In genomic region chr8:123894502-123895097, GRCm38 (mm10) we compare ENCODE assay signal across 9 mouse cellular contexts. TPM values are rescaled to one million over a fixed set of nuclear protein-coding genes. Genes with fewer than 3 reads are reported as not detected.
DNase-seq lines count a peak whose midpoint lies in the region; ATAC-seq lines count a peak whose summit lies in the region.
"Had no signal": no experiment of that assay in that cellular context is flagged by ENCODE, and none has a peak within 500 bp of the region (broad histone marks: within the 10 kb centered on the region; RNA-seq: fewer than 3 reads in every experiment).

Gene Acta1 (minus strand): TSS chr8:123894751.

- no peak for DNase-seq in adrenal gland, postnatal 10 days
- DNase-seq in adrenal gland, postnatal 36 days: no peak
- no peak for DNase-seq in lung, postnatal 25 days (ENCODE audit: low spot score)
- no peak for DNase-seq in thymus, postnatal 14 days
- DNase-seq in cerebellum, postnatal 10 days: no peak
- DNase-seq: right cerebral cortex, adult 18-20 months had no signal

- H3K9me3 ChIP-seq in lung, embryonic 16.5 days (ENCODE audit: control insufficient read depth, low read length): no peaks in the 10 kb centered on the region
- no peaks in the 10 kb centered on the region for H3K9me3 ChIP-seq in heart, embryonic 12.5 days (replicated peaks)
- no peaks in the 10 kb centered on the region for H3K9me3 ChIP-seq in neural tube, embryonic 14.5 days (ENCODE audit: control insufficient read depth, low read length)

- H3K9ac ChIP-seq in lung, embryonic 16.5 days (ENCODE audit: low read length): no peak within 1 kb of the TSS
- H3K9ac ChIP-seq in heart, embryonic 12.5 days: no peak within 1 kb of the TSS
- H3K9ac ChIP-seq in neural tube, embryonic 14.5 days (replicated peaks; ENCODE audit: low read depth, low read length): no peak within 1 kb of the TSS

- H3K4me2 ChIP-seq in lung, embryonic 16.5 days (ENCODE audit: low read depth, low read length): no peak within 1 kb of the TSS
- peak within 1 kb of the TSS; percentile 46 for H3K4me2 ChIP-seq in heart, embryonic 12.5 days
- H3K4me2 ChIP-seq in neural tube, embryonic 14.5 days (ENCODE audit: low read depth, low read length): no peak within 1 kb of the TSS

- H3K36me3 ChIP-seq in lung, embryonic 16.5 days (ENCODE audit: control insufficient read depth, insufficient read depth, low read length): no peaks in the 10 kb centered on the region; the same call in 1 of the 2 replicates
- peaks cover 10% of the 10 kb centered on the region; the same call in 1 of the 2 replicates for H3K36me3 ChIP-seq in heart, embryonic 12.5 days
- H3K36me3 ChIP-seq in neural tube, embryonic 14.5 days (ENCODE audit: control insufficient read depth, insufficient read depth, low read length): 0 out of 2 replicates have a peak, but pooled peaks cover 2% of the 10 kb centered on the region

- H3K27ac ChIP-seq in lung, embryonic 16.5 days (ENCODE audit: low read length): no peak within 1 kb of the TSS
- H3K27ac ChIP-seq in heart, embryonic 12.5 days (ENCODE audit: poor library complexity, severe bottlenecking): no peak within 1 kb of the TSS
- no peak within 1 kb of the TSS for H3K27ac ChIP-seq in neural tube, embryonic 14.5 days (ENCODE audit: low read depth, low read length)

- H3K4me3 ChIP-seq in lung, embryonic 16.5 days (ENCODE audit: low read length): no peak within 1 kb of the TSS
- H3K4me3 ChIP-seq in heart, embryonic 12.5 days: peak within 1 kb of the TSS; percentile 5; the same call in 1 of the 2 replicates
- no peak within 1 kb of the TSS for H3K4me3 ChIP-seq in neural tube, embryonic 14.5 days (ENCODE audit: low read depth, low read length)

- H3K27me3 ChIP-seq in lung, embryonic 16.5 days (ENCODE audit: control insufficient read depth, insufficient read depth, low read depth, low read length): peaks cover 54% of the 10 kb centered on the region
- H3K27me3 ChIP-seq in heart, embryonic 12.5 days (replicated peaks): peaks cover 62% of the 10 kb centered on the region
- H3K27me3 ChIP-seq in neural tube, embryonic 14.5 days (ENCODE audit: control insufficient read depth, insufficient read depth, low read length): peaks cover 23% of the 10 kb centered on the region

- no peak for ATAC-seq in lung, embryonic 16.5 days (ENCODE audit: low read depth)
- ATAC-seq in heart, embryonic 12.5 days (ENCODE audit: insufficient number of reproducible peaks, low FRiP score): no peak
- ATAC-seq in neural tube, embryonic 14.5 days (ENCODE audit: low read depth): no peak

- WGBS in lung, embryonic 16.5 days: 23% methylated on average over 15 of the region's 15 CpGs
- WGBS in heart, embryonic 12.5 days: 13% methylated on average over 15 of the region's 15 CpGs
- 19% methylated on average over 15 of the region's 15 CpGs for WGBS in neural tube, embryonic 14.5 days

- no peaks in the 10 kb centered on the region for H3K4me1 ChIP-seq in lung, embryonic 16.5 days (replicated peaks; ENCODE audit: control insufficient read depth, insufficient read depth, low read length)
- H3K4me1 ChIP-seq in heart, embryonic 12.5 days (replicated peaks): peaks cover 30% of the 10 kb centered on the region
- H3K4me1 ChIP-seq in neural tube, embryonic 14.5 days (ENCODE audit: control insufficient read depth, insufficient read depth, low read length): no peaks in the 10 kb centered on the region; the same call in 1 of the 2 replicates

RNA-seq across cellular contexts. Expression of gene Acta1, which starts in this region (rescaled TPM):
- total RNA-seq in adrenal gland, postnatal 10 days (2021): 1,000 to 10,000 TPM in 1 of 2 experiments, 100 to 1,000 TPM in 1; 919 to 3,617 TPM
- 1 to 10 TPM in 1 of 2 experiments, under 1 TPM in 1; 0.83 to 3.7 TPM for total RNA-seq in adrenal gland, postnatal 36 days (2021)
- 90.5 and 322 TPM in 2 replicates for polyA plus RNA-seq in lung, embryonic 16.5 days (2015; fragmentation: Nextera tagmentation; extraction: Ambion mirVana)
- polyA plus RNA-seq in heart, embryonic 12.5 days (2016; fragmentation: Nextera tagmentation; extraction: Ambion mirVana): 481 and 483 TPM in 2 replicates
- 9.0 and 22.7 TPM in 2 replicates for polyA plus RNA-seq in neural tube, embryonic 14.5 days (2014; fragmentation: Nextera tagmentation; extraction: Ambion mirVana)

Comparison
In these comparisons a context has a peak if more than half of its experiments do, and no peak if none do; other contexts are left out.
1. RNA of gene Acta1 (total RNA-seq): 919 to 3,617 TPM in adrenal gland, postnatal 10 days; 0.83 to 3.7 TPM in adrenal gland, postnatal 36 days; every median in the first group is over 100 times any median in the second.